Mouse (Mus musculus): ENCODE measurements around the gene Gna11.

DNA sequence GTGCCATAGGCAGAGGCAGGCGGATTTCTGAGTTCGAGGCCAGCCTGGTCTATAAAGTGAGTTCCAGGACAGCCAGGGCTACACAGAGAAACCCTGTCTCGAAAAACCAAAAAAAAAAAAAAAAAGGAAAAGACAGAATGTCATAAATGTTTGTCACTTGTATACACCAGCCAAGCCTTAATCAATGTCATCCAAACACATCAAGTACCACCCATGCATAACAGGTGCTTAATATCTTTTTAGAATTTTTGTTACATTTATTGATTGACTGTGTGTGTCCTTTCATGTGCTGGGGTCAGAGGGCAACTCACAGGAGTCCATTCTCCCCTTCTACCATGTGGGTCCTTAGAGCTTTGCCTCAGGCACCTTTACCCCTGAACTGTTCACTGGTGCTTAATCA lies 45.0 kb downstream of the Gna11 start, which contains the start of gene S1pr4:
- TF ChIP-seq CTCF (IDR thresholded peaks at IDR 0.05; ENCODE audit: extremely low read depth, insufficient read depth, insufficient read length, insufficient replicate concordance) (no peak), POLR2A (IDR thresholded peaks at IDR 0.05; ENCODE audit: low read depth, low read length) (no peak)
